Mouse (Mus musculus) hindbrain, embryonic 12.5 days (tissue): ENCODE measurements at regions not wholly inside any gene's neighbourhood (a gene's known extent, or its start where the extent isn't known, plus 50 kb on each side); places are given as distances from the start of the nearest gene placed in this dataset.

Experiments
- ATAC-seq: fragments of 200-750 bp; cut with Nextera tagmentation; 2 replicates; pipeline ENCODE4 v1.8.0; 2017; ENCODE audit warnings: moderate TSS enrichment; ENCODE audit not compliant: low FRiP score
- H3K27ac ChIP-seq: fragments of 300-500 bp; sonication (generic); 2 replicates; pipeline ENCODE4 v1.5.1; 2016; ENCODE audit warnings: mild to moderate bottlenecking
- H3K27me3 ChIP-seq: fragments of 300-500 bp; sonication (generic); 2 replicates; pipeline ENCODE4 v1.6.1; 2016; ENCODE audit warnings: mild to moderate bottlenecking
- H3K36me3 ChIP-seq: fragments of 300-500 bp; sonication (generic); 2 replicates; pipeline ENCODE4 v1.6.1; 2016; ENCODE audit warnings: mild to moderate bottlenecking
- H3K4me1 ChIP-seq: fragments of 300-500 bp; sonication (generic); 2 replicates; pipeline ENCODE4 v1.6.1; 2016
- H3K4me2 ChIP-seq: fragments of 300-500 bp; sonication (generic); replicated peaks from 2 replicates; pipeline ENCODE4 v1.6.1; 2016; ENCODE audit warnings: mild to moderate bottlenecking
- H3K4me3 ChIP-seq: fragments of 300-500 bp; sonication (generic); 2 replicates; pipeline ENCODE4 v1.5.1; 2016; ENCODE audit warnings: mild to moderate bottlenecking
- H3K9ac ChIP-seq: fragments of 300-500 bp; sonication (generic); 2 replicates; pipeline ENCODE4 v1.6.1; 2016; ENCODE audit warnings: mild to moderate bottlenecking, moderate library complexity
- H3K9me3 ChIP-seq: fragments of 300-500 bp; sonication (generic); replicated peaks from 2 replicates; pipeline ENCODE4 v1.6.1; 2016; ENCODE audit warnings: mild to moderate bottlenecking
- WGBS: fragments of 180-500 bp; shearing (Covaris S2); methylation state at CpG from one replicate; pipeline ENCODE4 v1.1.7; 2016; 5-methylcytosine and 5-hydroxymethylcytosine counted together

GRCm38 (mm10) chr10:37376172-37376571 is 237.5 kb upstream of the Marcks start:
- no peaks in the 10 kb centered on the region for H3K9me3 ChIP-seq
- no peaks in the 10 kb centered on the region for H3K27me3 ChIP-seq
- H3K4me2 ChIP-seq = no peak overlapping the region
- no peak overlapping the region for H3K27ac ChIP-seq
- WGBS = 77% methylated on average over 1 of the region's 1 CpGs
- no peak for ATAC-seq
- no peak overlapping the region for H3K4me3 ChIP-seq
- H3K36me3 ChIP-seq = no peaks in the 10 kb centered on the region
- H3K9ac ChIP-seq = no peak overlapping the region
- H3K4me1 ChIP-seq = peaks cover 13% of the 10 kb centered on the region

GRCm38 (mm10) chr10:37375648-37376047 is 236.9 kb upstream of the Marcks start:
- Histone ChIP-seq H3K4me2 (no peak overlapping the region), H3K27ac (no peak overlapping the region), H3K9ac (no peak overlapping the region), H3K4me1 (peaks cover 13% of the 10 kb centered on the region), H3K4me3 (no peak overlapping the region), H3K27me3 (no peaks in the 10 kb centered on the region), H3K9me3 (no peaks in the 10 kb centered on the region), H3K36me3 (no peaks in the 10 kb centered on the region)
- no peak for ATAC-seq
- WGBS = 100% methylated on average over 1 of the region's 1 CpGs

- H3K4me3 ChIP-seq = no peak overlapping the region
- no peak overlapping the region for H3K27ac ChIP-seq
- 89% methylated on average over 5 of the region's 5 CpGs for WGBS
- no peaks in the 10 kb centered on the region for H3K4me1 ChIP-seq
- H3K36me3 ChIP-seq = no peaks in the 10 kb centered on the region
- no peak overlapping the region for H3K4me2 ChIP-seq
- ATAC-seq = no peak
- no peaks in the 10 kb centered on the region for H3K9me3 ChIP-seq
- H3K9ac ChIP-seq = no peak overlapping the region
- no peaks in the 10 kb centered on the region for H3K27me3 ChIP-seq
Observed at GRCm38 (mm10) chr10:37368997-37369679, 230.4 kb upstream of the Marcks start.

GRCm38 (mm10) chr10:37367796-37368195 is 229.1 kb upstream of the Marcks start:
- H3K4me2 ChIP-seq = no peak overlapping the region
- no peak for ATAC-seq
- WGBS = 92% methylated on average over 4 of the region's 4 CpGs
- H3K36me3 ChIP-seq = no peaks in the 10 kb centered on the region
- no peaks in the 10 kb centered on the region for H3K4me1 ChIP-seq
- no peak overlapping the region for H3K4me3 ChIP-seq
- H3K27ac ChIP-seq = no peak overlapping the region
- H3K9me3 ChIP-seq = no peaks in the 10 kb centered on the region
- no peaks in the 10 kb centered on the region for H3K27me3 ChIP-seq
- H3K9ac ChIP-seq = no peak overlapping the region

- no peak overlapping the region for H3K4me2 ChIP-seq
- no peak overlapping the region for H3K9ac ChIP-seq
- no peaks in the 10 kb centered on the region for H3K4me1 ChIP-seq
- 49% methylated on average over 4 of the region's 4 CpGs for WGBS
- H3K27ac ChIP-seq = no peak overlapping the region
- H3K9me3 ChIP-seq = no peaks in the 10 kb centered on the region
- H3K4me3 ChIP-seq = no peak overlapping the region
- H3K36me3 ChIP-seq = no peaks in the 10 kb centered on the region
- H3K27me3 ChIP-seq = no peaks in the 10 kb centered on the region
- no peak for ATAC-seq
Observed at GRCm38 (mm10) chr10:37364506-37364905, 225.8 kb upstream of the Marcks start.

- H3K27ac ChIP-seq = no peak overlapping the region
- no peaks in the 10 kb centered on the region for H3K27me3 ChIP-seq
- 0 out of 2 replicates have a peak, but pooled peaks cover 6% of the 10 kb centered on the region for H3K4me1 ChIP-seq
- no peak overlapping the region for H3K9ac ChIP-seq
- no peak overlapping the region for H3K4me2 ChIP-seq
- H3K9me3 ChIP-seq = no peaks in the 10 kb centered on the region
- H3K4me3 ChIP-seq = no peak overlapping the region
- WGBS = 89% methylated on average over 3 of the region's 3 CpGs
- ATAC-seq = no peak
- H3K36me3 ChIP-seq = no peaks in the 10 kb centered on the region
Observed at GRCm38 (mm10) chr10:37360985-37361384, 222.3 kb upstream of the Marcks start.

- Histone ChIP-seq H3K27ac (no peak overlapping the region), H3K36me3 (no peaks in the 10 kb centered on the region), H3K9ac (no peak overlapping the region), H3K9me3 (no peaks in the 10 kb centered on the region), H3K4me2 (no peak overlapping the region), H3K4me1 (0 out of 2 replicates have a peak, but pooled peaks cover 6% of the 10 kb centered on the region), H3K4me3 (no peak overlapping the region), H3K27me3 (no peaks in the 10 kb centered on the region)
- ATAC-seq = no peak
Observed at GRCm38 (mm10) chr10:37358900-37359299, 220.2 kb upstream of the Marcks start.

- no peaks in the 10 kb centered on the region for H3K27me3 ChIP-seq
- H3K9ac ChIP-seq = no peak overlapping the region
- no peak for ATAC-seq
- H3K27ac ChIP-seq = no peak overlapping the region
- no peak overlapping the region for H3K4me3 ChIP-seq
- H3K36me3 ChIP-seq = no peaks in the 10 kb centered on the region
- WGBS = 63% methylated on average over 5 of the region's 5 CpGs
- H3K9me3 ChIP-seq = no peaks in the 10 kb centered on the region
- H3K4me1 ChIP-seq = 0 out of 2 replicates have a peak, but pooled peaks cover 6% of the 10 kb centered on the region
- no peak overlapping the region for H3K4me2 ChIP-seq
Observed at GRCm38 (mm10) chr10:37358334-37358733, 219.6 kb upstream of the Marcks start.

- Histone ChIP-seq H3K27ac (no peak overlapping the region), H3K4me1 (0 out of 2 replicates have a peak, but pooled peaks cover 6% of the 10 kb centered on the region), H3K9ac (no peak overlapping the region), H3K9me3 (no peaks in the 10 kb centered on the region), H3K4me2 (no peak overlapping the region), H3K36me3 (no peaks in the 10 kb centered on the region), H3K4me3 (no peak overlapping the region), H3K27me3 (no peaks in the 10 kb centered on the region)
- WGBS = 64% methylated on average over 6 of the region's 6 CpGs
- ATAC-seq = no peak
Observed at GRCm38 (mm10) chr10:37357304-37358060, 218.8 kb upstream of the Marcks start.

- H3K4me3 ChIP-seq = no peak overlapping the region
- no peaks in the 10 kb centered on the region for H3K9me3 ChIP-seq
- H3K36me3 ChIP-seq = no peaks in the 10 kb centered on the region
- no peak overlapping the region for H3K27ac ChIP-seq
- no peak for ATAC-seq
- no peaks in the 10 kb centered on the region for H3K27me3 ChIP-seq
- no peaks in the 10 kb centered on the region for H3K4me1 ChIP-seq
- 95% methylated on average over 1 of the region's 1 CpGs for WGBS
- no peak overlapping the region for H3K4me2 ChIP-seq
- no peak overlapping the region for H3K9ac ChIP-seq
Observed at GRCm38 (mm10) chr10:37349261-37349660, 210.5 kb upstream of the Marcks start.

GRCm38 (mm10) chr10:37348416-37348815 is 209.7 kb upstream of the Marcks start:
- H3K27me3 ChIP-seq = no peaks in the 10 kb centered on the region
- H3K27ac ChIP-seq = no peak overlapping the region
- no peaks in the 10 kb centered on the region for H3K4me1 ChIP-seq
- WGBS = 52% methylated on average over 3 of the region's 3 CpGs
- H3K9ac ChIP-seq = no peak overlapping the region
- no peak overlapping the region for H3K4me3 ChIP-seq
- no peaks in the 10 kb centered on the region for H3K36me3 ChIP-seq
- ATAC-seq = no peak
- H3K4me2 ChIP-seq = no peak overlapping the region
- no peaks in the 10 kb centered on the region for H3K9me3 ChIP-seq

GRCm38 (mm10) chr10:37347661-37348060 is 208.9 kb upstream of the Marcks start:
- Histone ChIP-seq H3K4me1 (no peaks in the 10 kb centered on the region), H3K9ac (no peak overlapping the region), H3K9me3 (no peaks in the 10 kb centered on the region), H3K27ac (no peak overlapping the region), H3K4me2 (no peak overlapping the region), H3K4me3 (no peak overlapping the region), H3K27me3 (no peaks in the 10 kb centered on the region), H3K36me3 (no peaks in the 10 kb centered on the region)
- WGBS = 90% methylated on average over 3 of the region's 3 CpGs
- no peak for ATAC-seq

- no peaks in the 10 kb centered on the region for H3K9me3 ChIP-seq
- no peaks in the 10 kb centered on the region for H3K27me3 ChIP-seq
- H3K4me1 ChIP-seq = no peaks in the 10 kb centered on the region
- H3K4me2 ChIP-seq = no peak overlapping the region
- no peak overlapping the region for H3K9ac ChIP-seq
- no peak overlapping the region for H3K4me3 ChIP-seq
- H3K27ac ChIP-seq = no peak overlapping the region
- no peaks in the 10 kb centered on the region for H3K36me3 ChIP-seq
- ATAC-seq = no peak
Observed at GRCm38 (mm10) chr10:37342675-37343074, 204.0 kb upstream of the Marcks start.
